Mouse (Mus musculus) lung, adult 18-20 months (tissue): ENCODE data around the gene Snapin.

Experiments
- DNase-seq, 2 experiments: peaks; one replicate each; pipeline ENCODE4 v3.0.0; 2022; ENCODE audit warnings: mixed read lengths in 2 of 2

Gene Snapin

DNA sequence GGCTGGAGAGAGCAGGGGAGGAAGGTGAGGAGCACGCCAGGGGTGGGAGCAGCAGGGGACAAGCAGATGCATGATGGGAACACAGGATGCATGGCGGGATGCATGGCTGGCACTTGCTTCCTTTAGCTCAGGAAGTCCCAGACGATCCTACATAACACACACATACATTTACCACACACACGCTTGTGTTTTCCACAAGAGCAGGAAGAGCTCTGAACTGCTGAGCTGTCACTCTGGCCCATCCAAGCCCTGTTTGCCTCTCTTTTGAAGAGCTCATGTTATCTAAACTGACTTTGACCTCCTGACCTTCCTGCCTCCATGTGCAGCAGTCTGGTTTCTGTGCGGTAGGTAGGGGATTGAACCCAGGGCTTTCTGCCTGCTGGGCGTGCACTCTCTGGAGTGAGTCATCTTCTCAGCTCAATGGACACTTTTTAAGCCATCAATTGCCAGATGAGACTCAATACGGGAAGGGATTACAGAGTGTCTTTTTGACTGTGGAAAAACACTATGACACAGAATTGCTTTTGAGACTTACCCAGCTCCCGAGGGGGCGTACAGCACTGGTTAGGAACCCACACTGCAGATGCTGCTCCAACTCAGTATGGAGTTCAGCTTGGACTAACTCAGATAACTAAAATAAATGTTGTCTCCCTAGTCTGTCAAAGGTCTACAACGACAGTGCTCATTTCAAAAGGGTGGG, 39.3 kb downstream of the Snapin start:
- no peak for DNase-seq

DNA sequence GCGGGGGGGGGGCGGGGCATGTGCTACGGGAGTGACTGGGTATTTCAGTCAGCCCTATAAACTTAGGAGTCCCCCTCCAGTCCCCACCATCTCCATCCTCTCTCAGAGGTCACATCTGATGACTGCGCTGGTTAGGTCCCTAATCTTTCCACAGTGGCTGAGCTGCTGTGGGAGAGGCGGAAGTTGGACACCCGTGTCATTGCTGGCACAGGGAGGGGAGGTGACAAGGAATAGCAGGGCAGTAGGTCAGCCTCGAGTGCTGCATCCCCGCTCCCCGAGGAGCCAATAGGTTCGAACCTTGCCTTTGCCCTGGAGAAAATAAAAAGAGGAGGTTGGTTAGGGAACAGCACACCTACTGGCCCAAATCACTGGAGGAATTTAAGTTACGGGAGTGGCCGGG, 40.0 kb downstream of the Snapin start:
- DNase-seq: no peak

DNA sequence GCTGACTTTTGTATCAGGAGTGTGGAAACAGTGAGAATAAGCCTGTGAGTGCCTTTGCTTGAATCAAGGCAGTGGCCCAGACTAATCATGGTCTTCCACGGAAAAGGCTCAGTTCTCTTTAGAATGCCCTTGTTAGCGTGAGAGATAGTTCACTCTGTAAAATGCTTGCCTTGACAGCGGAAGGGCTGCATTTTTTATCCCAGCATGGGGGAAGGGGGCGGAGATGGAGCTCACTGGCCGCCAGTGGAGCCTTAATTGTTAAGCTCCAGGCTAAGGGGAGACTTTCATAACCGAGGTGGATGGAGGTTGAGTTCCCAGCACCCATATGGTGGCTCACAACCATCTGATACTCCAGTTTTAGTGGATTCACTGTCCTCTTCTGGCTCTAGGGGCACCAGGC, 42.2 kb downstream of the Snapin start:
- DNase-seq: no peak

DNA sequence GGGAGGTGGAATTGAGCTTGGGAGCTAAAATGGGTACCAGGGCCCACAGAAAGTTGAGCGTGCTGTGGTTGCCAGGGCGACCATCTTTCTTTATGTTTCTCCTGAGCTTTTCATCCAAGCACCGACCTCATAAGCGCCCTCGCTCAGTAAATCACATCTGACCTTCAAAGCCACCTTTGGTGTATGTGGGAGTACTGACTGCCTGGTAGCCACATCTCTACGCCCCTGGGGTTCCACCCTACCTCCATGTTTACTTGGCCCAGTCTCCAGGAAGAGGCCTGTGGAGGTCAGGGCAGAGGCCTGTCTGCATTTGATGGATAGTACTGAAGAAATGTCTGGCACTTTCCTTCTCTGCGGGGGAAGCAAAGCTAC, 43.7 kb downstream of the Snapin start:
- peak; percentile 62 to 71 for DNase-seq

DNA sequence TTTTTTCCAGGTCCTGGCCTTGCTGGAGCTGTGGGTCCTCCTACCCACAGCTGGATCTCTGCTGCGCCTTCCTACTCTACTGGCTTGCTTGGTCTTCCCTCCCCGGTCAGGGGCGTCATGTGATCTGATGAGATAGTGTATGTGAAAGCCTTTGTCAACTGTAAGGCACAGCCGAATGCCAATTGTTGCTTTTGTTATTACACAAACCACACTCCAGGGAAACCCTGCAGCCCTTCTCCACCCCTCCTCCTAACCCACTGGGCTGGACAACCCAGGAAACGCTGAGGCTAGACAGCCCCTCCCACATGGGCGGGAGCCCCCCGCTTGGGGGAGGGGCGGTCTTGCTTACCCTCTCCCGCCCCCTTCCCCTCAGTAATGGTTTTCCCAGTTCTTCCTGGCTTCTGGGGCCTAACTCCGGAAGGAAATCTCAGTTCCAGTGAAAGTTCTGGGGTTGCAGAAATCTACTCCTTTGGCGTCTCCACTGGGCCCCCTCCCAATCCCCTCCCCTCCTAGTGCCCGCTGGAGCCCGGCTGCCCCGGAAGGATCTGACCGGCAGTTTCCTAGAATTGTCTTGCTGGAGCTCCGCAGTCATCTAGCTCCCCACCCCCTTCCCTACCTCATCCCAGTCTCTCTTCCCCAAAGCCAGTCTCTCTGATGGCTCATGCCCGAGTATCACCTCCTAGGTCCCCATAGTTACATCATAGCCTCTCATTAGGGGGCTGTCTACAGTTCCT, 44.3 kb downstream of the Snapin start:
- peak; percentile 90 to 94 for DNase-seq

DNA sequence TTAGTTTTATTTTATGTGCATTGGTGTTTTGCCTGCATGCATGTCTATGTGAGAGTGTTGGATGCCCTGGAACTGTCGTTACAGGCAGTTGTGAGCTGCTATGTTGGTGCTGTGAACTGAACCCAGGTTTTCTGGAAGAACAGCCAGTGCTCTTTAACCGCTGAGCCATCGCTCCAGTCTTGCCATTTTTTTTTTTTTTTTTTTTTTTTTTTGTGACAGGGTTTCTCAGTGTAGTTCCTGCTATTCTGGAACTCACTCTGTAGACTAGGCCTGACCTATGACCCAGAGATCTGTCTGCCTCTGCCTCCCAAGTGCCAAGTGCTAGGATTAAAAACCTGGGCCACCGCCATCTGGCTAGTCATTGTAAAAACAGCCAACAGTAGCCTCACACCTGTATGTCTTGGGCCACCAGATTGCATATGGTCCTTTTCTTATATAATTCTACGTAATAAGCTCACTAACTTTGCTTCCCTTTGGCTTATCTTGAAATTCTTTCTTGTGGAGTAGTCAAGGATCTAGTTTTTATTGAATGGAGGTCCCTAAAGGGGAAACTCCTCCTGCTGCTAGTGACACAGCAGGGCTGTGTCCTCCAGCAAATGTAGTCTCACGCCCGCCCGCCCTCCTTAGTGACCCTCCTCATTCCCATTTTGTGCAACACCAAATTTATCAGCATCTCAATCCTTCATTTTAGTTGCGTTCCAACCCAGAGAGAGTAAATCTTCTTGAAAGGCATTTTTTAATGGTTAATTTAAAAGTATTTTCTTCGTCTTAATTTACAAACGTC, 45.2 kb downstream of the Snapin start:
- no peak for DNase-seq

DNA sequence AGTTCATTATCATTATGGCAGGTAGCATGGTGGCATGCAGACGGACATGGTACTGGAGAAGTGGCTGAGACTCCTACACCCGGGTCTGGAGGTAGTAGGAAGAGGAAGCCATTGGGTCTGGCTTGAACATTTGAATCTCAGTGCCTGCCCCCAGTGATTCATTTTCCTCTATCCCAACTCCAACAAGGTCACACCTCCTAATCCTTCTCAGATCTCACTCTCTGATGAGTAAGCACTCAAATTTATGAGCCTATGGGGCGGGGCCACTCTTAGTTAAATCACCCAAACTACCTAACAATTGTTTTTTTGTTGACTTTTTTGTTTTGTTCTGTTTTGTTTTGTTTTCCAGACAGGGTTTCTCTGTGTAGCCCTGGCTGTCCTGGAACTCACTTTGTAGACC, 46.9 kb downstream of the Snapin start:
- no peak for DNase-seq

DNA sequence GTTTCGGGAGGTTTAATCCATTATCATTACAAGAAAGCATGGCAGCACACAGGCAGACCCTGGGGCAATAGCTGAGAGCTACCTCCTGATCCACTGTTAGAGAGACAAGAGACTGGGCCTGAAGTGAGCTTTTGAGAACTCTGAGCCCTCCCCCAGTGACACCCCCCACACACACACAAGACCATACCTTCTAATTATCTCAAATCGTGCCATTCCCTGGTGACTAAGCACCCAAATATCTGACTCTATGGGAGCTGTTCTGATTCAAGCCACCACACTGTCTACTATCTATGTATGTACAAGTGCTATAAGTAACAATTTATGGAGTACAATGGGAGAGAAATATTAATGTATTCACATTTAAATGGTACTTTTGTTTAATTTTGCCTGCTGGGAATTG, 50.1 kb downstream of the Snapin start:
- no peak for DNase-seq
